In the genomic region with DNA sequence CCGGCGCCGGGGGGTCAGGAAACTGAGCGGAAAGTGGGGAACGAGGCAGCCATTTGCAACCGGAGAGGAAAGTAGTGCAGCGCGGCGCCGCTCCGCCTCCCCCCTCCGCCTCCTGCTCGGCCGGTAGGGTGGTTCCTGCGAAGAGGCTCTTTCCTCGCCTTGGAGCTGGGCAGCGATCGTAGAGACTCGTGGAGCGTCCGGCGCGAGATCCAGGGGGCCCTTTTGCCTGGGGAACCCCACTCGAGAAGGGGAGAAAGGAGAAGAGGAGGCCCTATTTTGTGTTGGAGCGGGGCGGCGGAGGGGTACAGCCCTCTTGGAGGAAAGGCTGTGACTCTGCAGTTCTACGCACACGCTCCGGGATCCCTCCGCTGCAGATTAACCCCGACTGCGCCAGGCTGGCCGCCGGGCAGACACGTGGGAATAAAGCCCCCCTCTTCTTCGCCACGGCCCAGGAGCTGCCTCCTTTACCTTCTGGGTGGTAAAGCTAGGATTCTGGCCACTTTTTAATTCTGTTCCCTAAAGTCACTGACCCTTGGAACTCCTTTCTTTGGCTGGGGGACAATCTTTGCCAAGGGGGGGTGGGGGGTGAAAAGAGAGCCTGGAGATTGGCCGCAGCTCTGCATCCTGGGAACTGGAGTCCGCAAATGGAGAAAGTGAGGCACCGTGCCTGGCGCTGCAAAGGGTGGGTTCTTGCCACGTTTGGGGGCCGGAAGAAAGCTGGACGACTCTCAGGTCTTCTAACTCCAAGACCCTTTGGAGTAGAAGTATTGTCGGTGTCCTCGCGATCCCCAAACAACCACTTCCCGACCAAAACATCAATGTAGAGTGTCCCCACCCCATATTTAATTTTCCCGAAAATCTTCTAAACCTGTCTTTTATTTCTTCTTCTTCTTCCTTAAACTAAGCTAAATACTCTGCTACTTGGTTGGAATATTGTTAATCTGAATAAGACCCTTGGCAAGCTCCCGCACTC, we compare ENCODE assay signal across 8 mouse cellular contexts. TPM values are rescaled to one million over a fixed set of nuclear protein-coding genes. Genes with fewer than 3 reads are reported as not detected.
DNase-seq lines count a peak whose midpoint lies in the region; ATAC-seq and TF ChIP-seq lines count a peak whose summit lies in the region.

No protein-coding gene starts in this region.

- H3K4me2 ChIP-seq in forebrain, embryonic 14.5 days (ENCODE audit: low read length): peak overlapping the region; percentile 99
- peak overlapping the region; percentile 98 for H3K4me2 ChIP-seq in lung, embryonic 14.5 days

- no peaks in the 10 kb centered on the region for H3K9me3 ChIP-seq in forebrain, embryonic 14.5 days (replicated peaks; ENCODE audit: control insufficient read depth, low read length)
- no peaks in the 10 kb centered on the region for H3K9me3 ChIP-seq in lung, embryonic 14.5 days (ENCODE audit: low read depth, low read length)

- peak; percentile 97 for DNase-seq in ES-CJ7 (ENCODE audit: low read depth, low spot score)
- peak; percentile 93 for DNase-seq in cerebellum, adult 11 months
- peak; percentile 98 for DNase-seq in forebrain, embryonic 14.5 days (ENCODE audit: low spot score)
- peak; percentile 89 to 92 for DNase-seq in heart, postnatal 14 days
- peak; percentile 90 to 91 for DNase-seq in layer of hippocampus, adult 2 months (ENCODE audit: low spot score in 2 of 2)
- DNase-seq in lung, embryonic 14.5 days: peak; percentile 98
- peak; percentile 91 for DNase-seq in thymus, adult 2 months

- H3K9ac ChIP-seq in forebrain, embryonic 14.5 days (ENCODE audit: low read length): peak overlapping the region; percentile 99
- peak overlapping the region; percentile 90 for H3K9ac ChIP-seq in lung, embryonic 14.5 days

- peaks cover 27% of the 10 kb centered on the region for H3K4me1 ChIP-seq in forebrain, embryonic 14.5 days (ENCODE audit: control insufficient read depth, insufficient read depth, low read length)
- H3K4me1 ChIP-seq in lung, embryonic 14.5 days (ENCODE audit: insufficient read depth): peaks cover 19% of the 10 kb centered on the region
- H3K4me1 ChIP-seq in olfactory bulb, adult 2 months (ENCODE audit: control insufficient read depth, insufficient read depth, low read length): peaks cover 17% of the 10 kb centered on the region
- H3K4me1 ChIP-seq in thymus, adult 2 months (replicated peaks; ENCODE audit: control insufficient read depth, insufficient read depth, low read length): peaks cover 26% of the 10 kb centered on the region

- intact Hi-C loops in heart, postnatal 14 days (cut with DNase I): no loop called here

- WGBS in forebrain, embryonic 14.5 days: 1% methylated on average over 45 of the region's 51 CpGs
- 1% methylated on average over 51 of the region's 51 CpGs for WGBS in lung, embryonic 14.5 days
- WGBS in olfactory bulb, adult 2 months: under 1% methylated on average over 51 of the region's 51 CpGs
- WGBS in thymus, adult 2 months: 2% methylated on average over 51 of the region's 51 CpGs

- H3K27ac ChIP-seq in forebrain, embryonic 14.5 days (ENCODE audit: low read depth, low read length): peak overlapping the region; percentile 98
- H3K27ac ChIP-seq in layer of hippocampus, adult 2 months: peak overlapping the region; percentile 100
- H3K27ac ChIP-seq in lung, embryonic 14.5 days (ENCODE audit: low read depth): peak overlapping the region; percentile 98
- peak overlapping the region; percentile 100 for H3K27ac ChIP-seq in olfactory bulb, adult 2 months (ENCODE audit: insufficient read depth, low read depth, low read length)
- peak overlapping the region; percentile 84 for H3K27ac ChIP-seq in thymus, adult 2 months (ENCODE audit: control insufficient read depth, insufficient read depth, low read length)

- H3K4me3 ChIP-seq in forebrain, embryonic 14.5 days (ENCODE audit: low read depth, low read length): peak overlapping the region; percentile 99
- peak overlapping the region; percentile 95 for H3K4me3 ChIP-seq in layer of hippocampus, adult 2 months
- H3K4me3 ChIP-seq in lung, embryonic 14.5 days (ENCODE audit: low read depth, low read length): peak overlapping the region; percentile 73
- H3K4me3 ChIP-seq in olfactory bulb, adult 2 months (ENCODE audit: insufficient read depth, low read depth, low read length): peak overlapping the region; percentile 96
- peak overlapping the region; percentile 98 for H3K4me3 ChIP-seq in thymus, adult 2 months (ENCODE audit: control insufficient read depth, insufficient read depth, low read length)

- peak; percentile 90 for ATAC-seq in forebrain, embryonic 14.5 days
- peak; percentile 81 for ATAC-seq in lung, embryonic 14.5 days (ENCODE audit: insufficient read depth)

- 0 out of 2 replicates have a peak, but pooled peaks cover 6% of the 10 kb centered on the region for H3K36me3 ChIP-seq in forebrain, embryonic 14.5 days (ENCODE audit: control insufficient read depth, insufficient read depth, low read length)
- H3K36me3 ChIP-seq in lung, embryonic 14.5 days (ENCODE audit: insufficient read depth): no peaks in the 10 kb centered on the region
- H3K36me3 ChIP-seq in thymus, adult 2 months (ENCODE audit: control insufficient read depth, insufficient read depth, low read length): no peaks in the 10 kb centered on the region

- no peaks in the 10 kb centered on the region for H3K27me3 ChIP-seq in forebrain, embryonic 14.5 days (replicated peaks; ENCODE audit: control insufficient read depth, insufficient read depth, low read length)
- no peaks in the 10 kb centered on the region for H3K27me3 ChIP-seq in lung, embryonic 14.5 days (ENCODE audit: insufficient read depth, low read length)
- no peaks in the 10 kb centered on the region for H3K27me3 ChIP-seq in thymus, adult 2 months (ENCODE audit: control insufficient read depth, insufficient read depth, low read length)

- TF ChIP-seq CTCF in layer of hippocampus, adult 2 months (conservative IDR thresholded peaks at IDR 0.05): peak; percentile 57
- TF ChIP-seq CTCF in lung, embryonic 14.5 days (IDR thresholded peaks at IDR 0.05; ENCODE audit: low read depth): 0 out of 2 replicates have a peak, but pooled peaks have one; percentile 11
- TF ChIP-seq CTCF in olfactory bulb, adult 2 months (IDR thresholded peaks at IDR 0.05; ENCODE audit: insufficient read depth, low read depth, low read length): peak; percentile 44; the same call in 1 of the 2 replicates
- peak; percentile 49; the same call in 1 of the 2 replicates for TF ChIP-seq CTCF in thymus, adult 2 months (IDR thresholded peaks at IDR 0.05; ENCODE audit: borderline replicate concordance, control insufficient read depth, extremely low read depth, insufficient read depth, low read length, poor library complexity)

- 0 out of 2 replicates have a peak, but pooled peaks have one; percentile 49 for TF ChIP-seq POLR2A in olfactory bulb, adult 2 months (IDR thresholded peaks at IDR 0.05; ENCODE audit: insufficient read depth, low read depth, low read length)
- peak; percentile 44; the same call in 1 of the 2 replicates for TF ChIP-seq POLR2A in thymus, adult 2 months (IDR thresholded peaks at IDR 0.05; ENCODE audit: control insufficient read depth, extremely low read depth, insufficient read depth, low read length, poor library complexity)

RNA-seq across cellular contexts. Expression of gene Kmt2d, which starts 1.2 kb away (rescaled TPM):
- polyA plus RNA-seq in forebrain, embryonic 14.5 days (2014; fragmentation: Nextera tagmentation; extraction: Ambion mirVana): 8.0 and 12.2 TPM in 2 replicates
- total RNA-seq in heart, postnatal 14 days (2021): 10 to 100 TPM; 63.2 to 64.5 TPM
- total RNA-seq in layer of hippocampus, adult 2 months (2021): 100 to 1,000 TPM in 1 of 2 experiments, 10 to 100 TPM in 1; 89.3 to 106 TPM
- polyA plus RNA-seq in lung, embryonic 14.5 days (2014; fragmentation: Nextera tagmentation; extraction: Ambion mirVana): 17.1 and 19.3 TPM in 2 replicates
- 38.3 and 267 TPM in 2 replicates for polyA plus RNA-seq in olfactory bulb, adult 2 months (2012; ENCODE audit: insufficient read depth, insufficient read length, low replicate concordance, missing spikeins)
- polyA plus RNA-seq in thymus, adult 2 months (2012; rRNA removed): 69.1 and 93.4 TPM in 2 replicates

RNA-seq across cellular contexts. Expression of gene Rhebl1, which starts 22.1 kb away (rescaled TPM):
- polyA plus RNA-seq in forebrain, embryonic 14.5 days (2014; fragmentation: Nextera tagmentation; extraction: Ambion mirVana): 30.3 and 33.5 TPM in 2 replicates
- 1 to 10 TPM; 1.6 to 2.0 TPM for total RNA-seq in heart, postnatal 14 days (2021)
- total RNA-seq in layer of hippocampus, adult 2 months (2021): 1 to 10 TPM; 8.5 TPM
- polyA plus RNA-seq in lung, embryonic 14.5 days (2014; fragmentation: Nextera tagmentation; extraction: Ambion mirVana): 8.5 and 9.5 TPM in 2 replicates
- not detected in 2 replicates for polyA plus RNA-seq in olfactory bulb, adult 2 months (2012; ENCODE audit: insufficient read depth, insufficient read length, low replicate concordance, missing spikeins)
- polyA plus RNA-seq in thymus, adult 2 months (2012; rRNA removed): 8.0 and 9.8 TPM in 2 replicates

RNA-seq across cellular contexts. Expression of gene Dhh, which starts 26.1 kb away (rescaled TPM):
- polyA plus RNA-seq in forebrain, embryonic 14.5 days (2014; fragmentation: Nextera tagmentation; extraction: Ambion mirVana): 0.18 and 0.36 TPM in 2 replicates
- 1 to 10 TPM; 2.0 to 2.7 TPM for total RNA-seq in heart, postnatal 14 days (2021)
- under 1 TPM; 0.10 to 0.12 TPM for total RNA-seq in layer of hippocampus, adult 2 months (2021)
- polyA plus RNA-seq in lung, embryonic 14.5 days (2014; fragmentation: Nextera tagmentation; extraction: Ambion mirVana): 1.0 and 1.3 TPM in 2 replicates
- not detected in 2 replicates for polyA plus RNA-seq in olfactory bulb, adult 2 months (2012; ENCODE audit: insufficient read depth, insufficient read length, low replicate concordance, missing spikeins)
- 1.1 and 2.6 TPM in 2 replicates for polyA plus RNA-seq in thymus, adult 2 months (2012; rRNA removed)

RNA-seq across cellular contexts. Expression of gene Prkag1, which starts 40.9 kb away (rescaled TPM):
- polyA plus RNA-seq in forebrain, embryonic 14.5 days (2014; fragmentation: Nextera tagmentation; extraction: Ambion mirVana): 82.1 and 87.3 TPM in 2 replicates
- total RNA-seq in heart, postnatal 14 days (2021): 10 to 100 TPM; 91.8 to 93.6 TPM
- total RNA-seq in layer of hippocampus, adult 2 months (2021): 10 to 100 TPM; 50.3 to 51.9 TPM
- polyA plus RNA-seq in lung, embryonic 14.5 days (2014; fragmentation: Nextera tagmentation; extraction: Ambion mirVana): 93.4 and 93.7 TPM in 2 replicates
- polyA plus RNA-seq in olfactory bulb, adult 2 months (2012; ENCODE audit: insufficient read depth, insufficient read length, low replicate concordance, missing spikeins): not detected in 2 replicates
- polyA plus RNA-seq in thymus, adult 2 months (2012; rRNA removed): 90.7 and 105 TPM in 2 replicates

RNA-seq across cellular contexts. Expression of gene Lmbr1l, which starts 45.8 kb away (rescaled TPM):
- 10.9 TPM in 2 replicates for polyA plus RNA-seq in forebrain, embryonic 14.5 days (2014; fragmentation: Nextera tagmentation; extraction: Ambion mirVana)
- total RNA-seq in heart, postnatal 14 days (2021): 10 to 100 TPM; 13.6 to 13.7 TPM
- total RNA-seq in layer of hippocampus, adult 2 months (2021): 10 to 100 TPM; 17.0 to 20.6 TPM
- polyA plus RNA-seq in lung, embryonic 14.5 days (2014; fragmentation: Nextera tagmentation; extraction: Ambion mirVana): 4.5 and 5.5 TPM in 2 replicates
- polyA plus RNA-seq in olfactory bulb, adult 2 months (2012; ENCODE audit: insufficient read depth, insufficient read length, low replicate concordance, missing spikeins): not detected in 2 replicates
- polyA plus RNA-seq in thymus, adult 2 months (2012; rRNA removed): 390 and 404 TPM in 2 replicates

Comparison
In these comparisons a context has a peak if more than half of its experiments do, and no peak if none do; other contexts are left out.
1. Peak in every context shown above with its lines: DNase-seq, ATAC-seq, H3K4me3 ChIP-seq and H3K27ac ChIP-seq.